Mouse (Mus musculus) spleen, adult 2 months (tissue): Measurements from ENCODE around the gene Rd3.

Experiments
- CTCF ChIP-seq: fragments of 200-500 bp; IDR thresholded peaks from 2 replicates; pipeline ENCODE4 v1.5.1; 2011; ENCODE audit warnings: mild to moderate bottlenecking, inconsistent platforms; ENCODE audit not compliant: insufficient read depth, insufficient read length, insufficient replicate concordance; ENCODE audit errors: extremely low read depth
- POLR2A ChIP-seq: fragments of 200-500 bp; IDR thresholded peaks from 2 replicates; pipeline ENCODE4 v1.6.1; 2011; ENCODE audit warnings: low read depth, low read length, inconsistent platforms

DNA sequence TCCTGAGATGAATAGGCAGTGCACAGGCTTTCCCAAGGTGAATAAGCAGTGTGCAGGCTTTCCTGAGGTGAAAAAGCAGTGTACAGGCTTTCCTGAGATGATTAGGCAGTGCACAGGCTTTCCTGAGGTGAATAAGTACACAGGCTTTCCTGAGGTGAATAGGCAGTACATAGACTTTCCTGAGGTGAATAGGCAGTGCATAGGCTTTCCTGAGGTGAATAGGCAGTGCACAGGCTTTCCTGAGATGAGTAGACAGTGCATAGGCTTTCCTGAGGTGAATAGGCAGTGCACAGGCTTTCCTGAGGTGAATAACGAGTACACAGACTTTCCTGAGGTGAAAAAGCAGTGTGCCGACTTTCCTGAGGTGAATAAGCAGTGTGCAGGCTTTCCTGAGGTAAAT is 16.2 kb upstream of the Rd3 start:
- TF ChIP-seq POLR2A (no peak), CTCF (no peak)
